ENCODE assay signal across 8 mouse cellular contexts in genomic region chr9:34993467-34994211, GRCm38 (mm10).
DNase-seq lines count a peak whose midpoint lies in the region; ATAC-seq and TF ChIP-seq lines count a peak whose summit lies in the region.
"Had no signal": no experiment of that assay in that cellular context is flagged by ENCODE, and none has a peak within 500 bp of the region (broad histone marks: within the 10 kb centered on the region; RNA-seq: fewer than 3 reads in every experiment).

No protein-coding gene starts in this region.

- 0 out of 2 replicates have a peak, but pooled peaks cover under 1% of the 10 kb centered on the region for H3K4me1 ChIP-seq in hindbrain, postnatal 0 days (ENCODE audit: insufficient read depth, low read length)

- H3K36me3 ChIP-seq in hindbrain, postnatal 0 days (ENCODE audit: insufficient read depth, low read length): no peaks in the 10 kb centered on the region
- H3K36me3 ChIP-seq: midbrain, embryonic 12.5 days had no signal

- WGBS in hindbrain, postnatal 0 days: 51% methylated on average over 4 of the region's 4 CpGs

- H3K9ac ChIP-seq in hindbrain, postnatal 0 days (replicated peaks; ENCODE audit: low read length): no peak overlapping the region
- H3K9ac ChIP-seq: midbrain, embryonic 12.5 days had no signal

- no peaks in the 10 kb centered on the region for H3K9me3 ChIP-seq in hindbrain, postnatal 0 days (ENCODE audit: low read length)
- H3K9me3 ChIP-seq: midbrain, embryonic 12.5 days had no signal

- intact Hi-C loops in left cerebral cortex, postnatal 14 days (cut with DNase I): no loop called here

- H3K4me2 ChIP-seq in hindbrain, postnatal 0 days (ENCODE audit: low read depth, low read length): no peak overlapping the region
- H3K4me2 ChIP-seq: midbrain, embryonic 12.5 days had no signal

- H3K27me3 ChIP-seq in hindbrain, postnatal 0 days (ENCODE audit: insufficient read depth, low read length): no peaks in the 10 kb centered on the region
- H3K27me3 ChIP-seq: midbrain, embryonic 12.5 days had no signal

- H3K4me3 ChIP-seq in hindbrain, postnatal 0 days (ENCODE audit: low read length): no peak overlapping the region
- H3K4me3 ChIP-seq: midbrain, embryonic 12.5 days had no signal

- peak; percentile 67 for ATAC-seq in hindbrain, postnatal 0 days

- peak; percentile 65 for DNase-seq in R1 (ENCODE audit: low read depth, low spot score)
- DNase-seq in brain, adult 2 months (ENCODE audit: low read depth, low spot score): peak; percentile 93
- peak; percentile 55 to 62 for DNase-seq in frontal cortex, postnatal 25 days (ENCODE audit: low spot score in 2 of 2)
- DNase-seq in hindbrain, postnatal 0 days (ENCODE audit: low spot score): peak; percentile 85
- peak; percentile 74 to 76 for DNase-seq in left cerebral cortex, postnatal 14 days (ENCODE audit: low spot score in 2 of 2)
- DNase-seq in right cerebral cortex, postnatal 25 days: peak; percentile 44
- DNase-seq in natural killer cell, adult 2 months (ENCODE audit: low spot score in 2 of 2): no peak

- no peak overlapping the region; the same call in 1 of the 2 replicates for H3K27ac ChIP-seq in hindbrain, postnatal 0 days
- H3K27ac ChIP-seq: midbrain, embryonic 12.5 days had no signal

- no peak for TF ChIP-seq CTCF in hindbrain, postnatal 0 days (IDR thresholded peaks at IDR 0.05; ENCODE audit: low read depth)

Comparison
In these comparisons a context has a peak if more than half of its experiments do, and no peak if none do; other contexts are left out.
1. DNase-seq: peak in R1 (single experiment), brain, adult 2 months (single experiment), frontal cortex, postnatal 25 days (2 of 2), hindbrain, postnatal 0 days (single experiment), left cerebral cortex, postnatal 14 days (2 of 2) and right cerebral cortex, postnatal 25 days (single experiment); none in natural killer cell, adult 2 months (0 of 2).